Mouse (Mus musculus): ENCODE data around the gene Sox5.
A peak's percentile ranks its signal among the peaks of the same experiment; 100 is the strongest.

Sox5 gene

GRCm38 (mm10) chr6:144711841-144712240, 69.9 kb downstream of the Sox5 start:
- peak; percentile 63 to 80 for DNase-seq

GRCm38 (mm10) chr6:144710816-144711215, 71.0 kb downstream of the Sox5 start:
- peak; percentile 38 to 48 for DNase-seq

- no peak for DNase-seq
Measured at GRCm38 (mm10) chr6:144709614-144710180, 72.1 kb downstream of the Sox5 start.

GRCm38 (mm10) chr6:144708410-144708809, 73.4 kb downstream of the Sox5 start:
- DNase-seq: no peak

- no peak for DNase-seq
Measured at GRCm38 (mm10) chr6:144707976-144708375, 73.8 kb downstream of the Sox5 start.

- no peak for DNase-seq
Measured at GRCm38 (mm10) chr6:144704962-144705361, 76.8 kb downstream of the Sox5 start.

DNA sequence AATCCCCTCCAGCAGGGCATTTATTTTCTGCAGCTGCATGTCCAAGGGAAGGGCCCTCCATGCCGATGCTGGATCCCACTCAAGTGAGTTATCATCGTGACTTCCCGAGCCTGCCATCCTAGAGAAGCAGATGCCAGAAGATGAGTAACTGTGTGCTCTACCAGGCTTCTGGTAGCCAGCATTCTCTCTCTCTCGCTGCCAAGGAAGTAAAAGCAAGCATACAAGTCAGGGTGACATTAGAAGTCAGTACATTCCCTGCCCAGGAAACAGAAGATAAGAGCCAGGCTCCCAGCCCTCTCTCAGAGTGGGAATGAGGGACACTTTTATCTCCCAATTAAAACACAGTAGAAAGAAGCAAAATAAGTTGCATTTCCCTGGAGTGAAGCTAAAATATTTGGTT, 86.1 kb downstream of the Sox5 start:
- DNase-seq: no peak

- no peak for DNase-seq
Measured at GRCm38 (mm10) chr6:144693211-144693899, 88.4 kb downstream of the Sox5 start.

DNA sequence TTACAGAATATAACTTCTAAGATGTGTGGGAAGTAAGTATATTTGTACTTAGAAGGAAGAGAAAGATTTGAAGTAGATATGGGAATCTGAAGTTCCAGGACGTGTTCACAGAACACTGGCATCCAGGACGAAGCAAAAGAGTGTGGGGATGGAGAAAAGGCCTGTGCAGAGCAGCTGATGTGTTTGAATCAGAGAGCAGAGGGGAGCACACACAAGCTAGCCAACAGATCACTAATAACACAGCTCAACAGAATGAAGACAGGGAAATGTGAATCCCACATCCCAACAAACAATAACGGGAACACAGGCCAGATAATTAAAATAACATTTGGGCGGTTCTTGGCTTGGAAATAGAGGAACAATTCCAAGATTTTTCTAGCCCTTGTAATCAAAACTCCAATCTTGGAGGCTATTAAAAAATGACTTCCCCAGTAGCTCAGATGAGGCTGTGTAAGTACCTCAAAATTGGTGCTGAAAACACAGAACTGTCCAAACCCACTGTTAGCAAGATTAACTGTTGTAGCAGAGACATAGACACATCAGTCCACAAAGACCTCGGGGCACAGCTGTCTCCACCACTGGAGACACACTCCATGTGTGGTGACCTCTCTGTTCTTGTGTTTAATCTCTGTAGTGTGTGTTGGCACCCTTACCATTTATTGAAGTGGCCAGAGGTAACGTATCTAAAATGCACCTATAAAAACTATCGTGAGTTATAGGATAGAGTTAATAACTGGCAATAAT, 90.3 kb downstream of the Sox5 start:
- no peak for DNase-seq

DNA sequence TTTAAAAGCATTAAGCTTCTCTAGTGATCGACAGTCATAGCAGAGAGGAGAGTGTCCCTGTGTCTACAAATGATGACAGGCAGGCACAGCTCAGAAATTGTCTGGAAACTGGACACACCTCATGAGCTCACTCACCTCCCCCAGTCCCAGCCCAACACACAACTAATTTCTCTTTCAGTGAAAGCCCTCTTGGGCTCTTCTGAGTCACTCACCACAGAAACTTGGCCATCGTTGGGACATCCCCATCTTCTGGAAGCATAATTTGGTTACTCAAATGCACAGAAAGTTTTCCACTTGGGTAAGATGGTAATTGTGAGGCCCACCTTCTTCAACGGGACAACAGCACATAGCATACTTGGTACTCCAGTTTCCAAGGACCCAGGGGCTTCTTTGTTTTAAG, 92.7 kb downstream of the Sox5 start:
- DNase-seq: no peak

GRCm38 (mm10) chr6:144687681-144688080, 94.1 kb downstream of the Sox5 start:
- DNase-seq: no peak

- DNase-seq: no peak
Measured at GRCm38 (mm10) chr6:144681045-144681789, 100.6 kb downstream of the Sox5 start.

DNA sequence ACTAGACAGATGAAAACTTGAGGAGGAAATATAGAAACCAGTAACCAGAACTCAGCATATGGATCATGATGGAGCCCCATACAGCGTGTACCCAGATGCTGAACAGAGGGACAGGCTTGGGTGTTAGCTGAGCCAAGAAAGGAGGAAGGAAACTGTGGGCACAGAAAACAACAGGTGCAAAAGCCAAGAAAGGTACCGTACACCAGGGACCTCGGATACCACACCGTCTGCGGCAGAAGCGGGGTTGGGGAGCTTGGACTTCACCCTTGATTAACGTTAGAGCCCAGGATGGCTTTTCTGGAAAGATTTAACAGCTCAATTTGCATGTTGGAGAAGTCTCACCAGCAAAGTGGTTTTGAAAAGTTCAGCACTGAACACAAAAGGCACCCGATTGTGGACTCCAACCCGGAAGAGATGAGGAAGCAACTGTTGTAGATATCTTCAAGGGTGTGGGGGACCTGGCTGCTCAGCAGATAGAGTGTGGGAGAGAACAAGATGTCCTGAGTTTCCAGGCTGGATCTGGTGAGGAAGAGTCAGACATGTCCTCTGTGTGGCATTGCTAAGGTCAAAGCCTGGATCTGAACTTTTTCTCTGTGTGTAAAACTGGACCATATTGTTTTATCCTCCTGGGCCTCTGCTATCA, 104.2 kb downstream of the Sox5 start:
- no peak for DNase-seq

- no peak for DNase-seq
Measured at GRCm38 (mm10) chr6:144675111-144675510, 106.7 kb downstream of the Sox5 start.

- no peak for DNase-seq
Measured at GRCm38 (mm10) chr6:144673906-144674305, 107.9 kb downstream of the Sox5 start.

- DNase-seq: no peak
Measured at GRCm38 (mm10) chr6:144670433-144671167, 111.2 kb downstream of the Sox5 start.

DNA sequence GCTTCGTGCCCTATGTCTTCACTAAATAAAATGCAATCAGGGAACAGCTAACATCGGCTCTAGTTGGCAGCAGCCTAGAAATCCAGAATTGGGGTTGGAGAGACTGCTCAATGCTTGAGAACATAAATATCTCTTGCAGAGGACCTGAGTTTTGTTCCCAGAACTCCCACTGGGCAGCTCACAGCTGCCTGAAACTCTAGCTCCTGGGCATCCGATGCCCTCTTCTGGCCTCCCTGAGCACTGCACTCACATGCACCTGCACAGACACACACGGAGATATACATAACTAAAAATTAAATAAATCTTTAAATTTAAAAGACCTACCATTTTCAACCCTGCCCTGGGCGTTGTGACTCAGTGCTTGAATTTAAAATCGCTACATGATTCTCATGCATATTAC, 115.2 kb downstream of the Sox5 start:
- no peak for DNase-seq

DNA sequence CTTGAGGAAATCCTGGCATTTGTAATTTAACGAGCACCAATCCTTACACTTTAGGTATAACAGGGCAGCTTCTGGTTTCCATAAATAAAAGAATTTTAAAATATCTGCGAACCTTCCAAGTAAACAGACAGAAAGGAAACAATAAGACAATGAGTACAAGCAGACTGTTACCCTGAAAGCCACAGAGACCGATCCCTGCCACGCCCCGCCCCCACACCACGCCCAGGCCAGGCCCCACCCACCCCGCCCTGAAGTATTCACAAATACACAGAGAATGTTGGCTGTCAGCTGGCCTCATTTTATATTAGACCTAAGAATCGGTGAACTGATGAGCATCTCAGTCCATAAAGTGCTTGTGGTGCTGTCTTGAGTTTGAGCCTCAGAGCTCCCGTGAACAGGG, 117.0 kb downstream of the Sox5 start:
- DNase-seq: no peak

DNA sequence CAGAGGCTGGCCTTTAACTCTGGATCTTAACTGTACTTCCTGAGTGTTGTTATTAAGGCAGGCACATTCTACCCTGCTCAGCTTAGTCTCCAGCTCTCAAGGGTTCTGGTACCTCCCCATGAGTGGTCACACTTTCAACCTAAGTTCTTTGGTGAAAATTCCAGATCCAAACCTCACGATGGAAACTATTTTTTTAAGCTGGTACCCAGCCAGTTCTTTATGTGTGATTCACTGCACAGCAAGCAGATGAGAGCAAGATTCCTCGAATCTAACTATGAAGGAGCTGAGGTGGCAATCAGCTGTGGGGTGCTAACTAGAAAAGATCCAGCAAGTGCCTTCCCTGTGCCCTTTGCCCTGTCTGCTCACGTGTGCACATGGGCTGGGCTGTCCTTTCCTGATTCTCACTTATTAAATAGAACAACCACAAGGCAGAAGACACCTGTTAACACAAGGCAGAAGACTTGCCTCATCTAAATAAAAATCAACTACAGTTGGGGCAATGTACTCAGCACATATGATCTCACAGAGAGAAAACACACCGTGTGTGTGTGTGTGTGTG, 118.2 kb downstream of the Sox5 start:
- no peak for DNase-seq

DNA sequence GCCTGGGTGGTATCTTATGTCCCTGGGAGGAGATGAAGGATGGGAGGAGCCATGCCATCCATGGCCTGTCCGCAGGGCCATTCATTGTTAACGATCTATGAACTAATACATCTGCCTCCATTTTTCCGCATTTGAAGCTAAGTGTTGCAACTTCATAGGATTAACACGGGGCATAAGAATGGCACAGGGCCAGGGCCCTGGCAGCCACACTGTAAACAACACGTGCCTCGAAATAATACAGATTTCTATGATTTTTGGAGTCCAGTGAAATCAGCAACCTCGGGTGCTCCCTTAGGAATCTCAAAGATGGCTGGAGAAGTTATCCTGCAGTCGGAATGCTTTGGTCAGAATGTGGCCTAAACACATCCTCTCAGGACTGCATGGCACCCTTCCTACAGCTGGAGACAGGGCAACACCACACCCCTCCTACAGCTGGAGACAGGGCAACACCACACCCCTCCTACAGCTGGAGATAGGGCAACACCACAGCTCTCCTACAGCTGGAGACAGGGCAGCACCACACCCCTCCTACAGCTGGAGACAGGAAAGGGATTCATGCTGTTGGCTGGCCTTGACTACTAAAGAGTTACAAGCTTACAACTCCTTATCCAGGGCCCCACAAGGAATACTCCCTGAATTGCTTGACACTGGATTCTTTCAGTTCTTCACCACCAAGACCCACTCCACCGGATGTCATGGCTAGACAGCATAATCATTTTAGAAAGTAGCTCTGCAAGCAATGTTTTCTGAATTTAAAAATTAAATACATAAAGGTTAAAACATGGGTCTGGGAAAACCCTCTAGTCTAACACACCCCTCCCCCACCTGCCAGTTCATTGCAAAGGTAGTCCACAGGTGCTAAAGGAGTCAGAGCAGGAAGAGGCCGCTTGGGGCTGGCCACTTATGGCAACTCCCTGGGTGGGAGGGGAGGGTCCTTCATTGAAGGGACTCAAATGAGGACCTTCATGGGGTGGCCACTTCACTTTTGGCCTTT, 122.4 kb downstream of the Sox5 start:
- DNase-seq: peak in 1 of 2 experiments; percentile 53

GRCm38 (mm10) chr6:144652876-144653275, 128.9 kb downstream of the Sox5 start:
- DNase-seq: no peak
